Mouse (Mus musculus) embryo, embryonic 11 days (tissue): ENCODE results near the gene Camta1.
A peak's percentile ranks its signal among the peaks of the same experiment; 100 is the strongest.

Experiments used
- DNase-seq: peaks from one replicate; pipeline ENCODE4 v3.0.0-alpha.2; 2015

Gene Camta1

DNA sequence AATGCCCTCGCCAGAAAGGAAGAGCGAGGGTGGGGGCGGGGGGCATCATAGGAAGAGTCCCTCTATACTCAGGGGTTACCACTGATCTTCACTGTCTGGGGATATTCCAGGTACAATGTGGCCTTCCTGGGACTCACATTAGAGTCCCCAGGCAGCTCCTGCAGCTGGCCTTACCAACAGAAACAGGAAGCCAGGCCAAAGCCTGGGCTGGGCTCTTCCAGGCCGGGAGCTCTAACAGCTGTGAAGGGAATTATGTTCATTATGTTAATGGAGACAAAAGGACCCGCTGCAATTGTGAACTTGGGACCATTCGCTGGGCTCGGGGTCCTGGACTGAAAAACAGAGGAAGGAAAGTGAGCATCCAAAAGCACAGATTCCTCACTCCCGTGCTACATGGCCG, 200.2 kb downstream of the Camta1 start:
- no peak for DNase-seq

DNA sequence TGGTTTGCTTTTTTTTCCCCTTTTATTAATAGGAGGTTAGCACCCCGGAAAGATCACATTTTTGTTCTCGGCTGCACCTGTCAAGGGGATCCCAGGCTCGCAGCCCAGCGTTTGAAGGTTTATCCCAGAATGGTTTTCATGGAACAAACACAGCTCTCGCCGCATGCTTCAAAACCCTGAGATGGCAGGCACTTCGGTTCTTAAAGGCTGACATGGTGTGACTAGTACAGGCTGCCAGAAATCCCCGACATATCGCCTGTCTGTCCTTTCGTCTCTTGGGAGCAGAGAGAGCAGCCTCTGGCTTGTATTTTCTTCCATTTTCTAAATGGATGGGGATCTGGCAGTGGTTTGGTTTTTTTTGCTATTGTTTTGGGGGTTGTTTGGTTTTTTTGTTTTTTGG, 205.2 kb downstream of the Camta1 start:
- no peak for DNase-seq

DNA sequence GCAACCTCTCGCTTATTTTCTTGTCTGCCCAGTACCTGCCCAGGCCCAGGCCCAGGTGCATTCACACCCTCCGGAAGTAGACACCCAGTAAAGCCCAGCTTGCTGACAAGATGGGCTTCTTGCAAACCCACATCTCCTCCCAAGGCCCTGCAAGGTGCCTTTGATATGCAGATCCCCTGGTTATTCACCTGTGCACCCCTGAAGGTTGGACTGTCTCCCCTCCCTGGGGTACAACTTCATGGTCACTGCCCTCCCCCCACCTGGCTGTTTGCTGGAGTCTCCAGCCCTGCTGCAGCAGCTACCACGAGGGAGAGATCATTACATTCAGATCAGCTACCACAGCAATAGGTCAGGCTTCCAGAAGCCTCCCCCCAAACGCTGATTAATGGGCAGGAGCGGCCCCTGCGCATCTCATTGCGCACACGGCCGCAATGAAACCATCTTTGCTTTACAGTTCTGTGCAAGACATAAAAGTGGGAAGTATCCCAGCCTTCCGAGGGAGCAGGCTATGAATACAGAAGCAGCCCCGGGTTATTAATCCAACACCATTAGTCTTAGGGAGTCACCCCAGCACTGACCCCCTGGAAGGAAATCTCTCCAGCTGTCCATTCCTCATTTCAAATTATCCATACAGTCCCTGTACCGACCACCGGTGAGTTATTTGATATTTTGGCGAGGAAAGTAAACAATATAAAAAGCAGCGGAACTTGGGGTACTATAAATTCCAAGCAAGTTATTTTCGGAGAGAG, 205.9 kb downstream of the Camta1 start:
- no peak for DNase-seq

DNA sequence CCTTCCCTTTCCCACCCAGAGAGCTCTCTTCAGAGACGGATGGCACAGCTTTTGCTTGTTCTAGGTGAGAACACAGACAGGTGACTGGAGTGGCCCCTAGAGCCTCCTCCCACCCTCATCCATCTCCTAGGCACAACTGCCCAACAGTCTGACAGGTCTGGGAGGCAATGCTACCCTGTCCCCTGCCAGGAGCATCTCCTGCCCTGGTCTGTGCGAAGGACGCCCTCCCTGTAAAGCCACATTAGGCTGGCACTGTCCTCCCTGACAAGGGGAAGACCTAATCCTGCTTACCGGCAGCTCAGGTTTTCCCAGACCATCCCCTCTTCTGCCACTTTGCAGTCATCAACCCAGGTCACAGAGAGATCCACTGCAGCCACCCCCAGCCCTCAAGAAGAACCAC, 206.4 kb downstream of the Camta1 start:
- DNase-seq: no peak

DNA sequence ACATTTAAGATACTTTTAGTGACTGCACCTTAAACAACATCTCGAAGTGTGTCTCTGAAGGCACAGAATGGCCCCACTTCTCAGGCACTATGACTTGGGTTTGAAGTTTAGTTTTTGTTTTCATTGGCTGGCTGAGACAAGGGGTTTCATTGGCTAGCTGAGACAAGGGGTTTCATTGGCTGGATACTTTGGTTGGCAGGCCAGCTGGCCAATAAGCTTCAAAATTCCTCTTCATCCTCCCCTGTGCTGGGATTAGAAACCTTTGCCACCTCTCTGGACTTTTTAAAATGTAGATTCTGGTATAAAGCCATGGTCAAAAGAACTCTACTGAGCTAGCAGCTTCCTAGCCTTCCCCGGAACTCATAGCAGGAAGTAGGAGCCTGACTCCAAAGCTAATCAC, 219.3 kb downstream of the Camta1 start:
- no peak for DNase-seq

DNA sequence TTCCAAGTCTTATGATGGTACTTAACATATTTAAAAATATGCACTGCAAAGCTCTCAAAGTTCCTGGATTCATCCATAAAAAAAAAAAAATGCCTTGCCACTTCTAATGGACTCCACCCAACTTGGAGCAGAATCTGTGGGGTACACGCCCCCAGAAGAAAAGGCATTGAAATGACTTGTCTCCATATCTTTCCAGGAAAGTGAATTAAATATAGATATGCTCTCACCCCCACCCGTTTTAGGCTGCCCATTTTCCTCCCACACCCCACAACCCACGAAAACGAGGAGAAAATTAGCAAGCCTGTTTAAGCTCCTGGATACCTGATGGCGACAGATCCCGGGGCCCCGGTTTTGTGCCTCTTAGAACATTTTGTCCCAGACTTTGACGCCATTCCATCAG, 220.7 kb downstream of the Camta1 start:
- no peak for DNase-seq

DNA sequence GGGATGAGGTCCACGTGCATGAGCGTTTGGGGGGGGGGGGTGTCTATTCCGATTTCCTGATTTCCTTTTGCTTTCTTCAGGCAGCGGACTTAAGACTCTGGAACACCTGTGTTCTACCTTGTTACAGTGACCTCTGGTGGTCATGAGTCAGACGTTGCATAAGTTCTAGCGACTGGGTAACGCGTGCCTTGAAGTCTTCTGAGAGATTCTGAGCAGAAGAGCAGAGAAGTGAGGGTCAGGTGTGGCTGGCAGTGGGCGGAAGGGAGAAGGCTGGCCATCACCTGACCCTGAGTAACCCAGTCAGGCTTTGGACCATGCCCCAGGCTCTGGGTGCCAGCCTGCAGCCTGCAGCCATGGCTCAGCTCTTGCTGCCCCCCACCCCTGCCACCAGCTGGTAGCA, 222.7 kb downstream of the Camta1 start:
- DNase-seq: peak; percentile 66

DNA sequence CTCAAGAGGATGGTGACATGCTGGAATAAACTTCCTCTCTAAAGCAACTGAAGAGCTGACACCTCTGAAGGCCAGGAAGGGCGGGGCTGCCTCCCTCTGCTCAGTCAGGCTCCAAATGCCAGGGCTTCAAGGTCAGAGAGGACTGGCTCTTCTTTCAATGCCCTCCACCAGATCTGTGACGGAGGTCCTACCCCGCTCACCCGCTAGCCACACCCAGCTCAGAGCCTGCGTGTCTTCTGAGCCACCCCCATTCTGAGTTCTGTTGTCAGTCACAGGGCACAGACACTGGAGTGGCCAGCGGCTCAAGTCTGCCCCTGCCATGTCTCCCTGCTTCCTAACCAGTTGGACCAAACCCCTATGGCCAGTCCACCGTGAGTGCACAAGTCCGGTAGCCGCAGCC, 224.3 kb downstream of the Camta1 start:
- no peak for DNase-seq

DNA sequence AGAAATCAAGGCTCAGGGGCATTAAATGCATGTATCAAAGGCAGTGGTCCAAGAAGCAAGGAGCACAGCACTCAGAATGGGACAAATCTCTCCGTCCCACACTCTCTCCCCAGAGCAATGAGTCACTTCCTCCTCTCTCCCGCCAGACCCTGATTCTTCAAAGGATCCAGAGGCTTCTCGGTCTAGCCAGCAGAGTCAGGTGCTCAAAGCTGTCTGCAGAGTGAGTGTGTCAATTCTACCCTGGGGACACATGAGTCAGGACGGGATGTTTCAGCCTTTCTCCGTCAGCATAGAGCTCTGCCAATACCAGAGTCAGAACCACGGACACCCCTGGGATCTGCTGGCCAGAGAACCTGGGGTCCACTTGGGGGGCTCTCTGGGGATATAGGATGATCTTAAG, 226.9 kb downstream of the Camta1 start:
- no peak for DNase-seq

DNA sequence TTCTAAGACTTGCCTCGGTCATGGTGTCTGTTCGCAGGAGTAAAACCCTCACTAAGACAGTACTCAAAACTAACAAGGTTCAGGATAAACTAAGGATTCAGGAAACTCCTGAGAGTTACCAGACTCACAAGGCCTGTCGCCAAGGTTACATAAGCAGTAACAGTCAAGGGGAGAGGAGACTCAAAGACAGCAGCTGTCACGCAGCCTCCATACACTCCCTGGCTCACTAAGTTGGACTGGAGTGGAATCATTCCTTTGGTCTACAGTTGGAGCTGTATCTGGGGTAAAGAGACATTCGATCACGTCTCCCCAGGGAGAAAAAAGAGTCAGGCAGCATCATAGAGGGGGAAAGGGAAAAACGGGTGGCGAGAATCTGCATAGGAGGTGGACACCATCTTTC, 227.9 kb downstream of the Camta1 start:
- no peak for DNase-seq

DNA sequence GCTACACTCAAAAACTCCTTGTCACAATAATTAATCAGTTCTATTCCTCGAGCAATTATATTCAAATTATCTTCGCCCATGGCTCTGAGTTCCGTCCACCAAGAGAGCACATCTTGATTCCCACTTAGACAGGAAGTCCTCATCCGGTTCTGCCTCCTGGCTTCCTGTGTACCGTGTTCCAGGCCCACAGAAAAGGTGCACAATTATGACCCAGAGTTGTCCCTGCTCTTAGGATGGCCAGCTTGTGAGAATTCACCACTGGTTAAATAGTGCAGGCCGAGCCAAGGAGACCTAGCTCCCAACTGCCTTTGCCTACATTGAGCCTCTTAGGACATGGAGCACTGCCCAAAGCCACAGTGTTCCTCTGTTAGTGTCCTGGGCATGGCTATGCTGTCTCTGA, 229.4 kb downstream of the Camta1 start:
- DNase-seq: no peak

DNA sequence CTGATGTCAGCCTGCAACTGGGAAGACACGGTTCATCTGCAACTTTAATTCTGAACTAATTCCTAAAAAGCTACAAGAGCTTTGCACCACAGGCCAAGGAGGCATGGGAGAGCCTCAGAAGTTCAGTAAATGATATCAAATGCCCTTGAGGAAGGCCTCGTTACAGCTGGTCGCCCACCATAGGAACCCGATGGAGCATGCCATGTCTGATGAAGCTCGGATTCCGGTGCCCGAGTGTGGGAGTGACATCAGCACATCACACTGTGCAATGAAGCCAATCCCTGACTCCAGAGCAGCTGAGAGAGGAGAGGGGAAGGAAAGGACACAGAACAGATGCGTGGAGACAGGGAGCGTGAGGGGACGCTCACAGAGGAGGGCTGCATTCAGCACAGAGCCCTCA, 231.0 kb downstream of the Camta1 start:
- DNase-seq: no peak

DNA sequence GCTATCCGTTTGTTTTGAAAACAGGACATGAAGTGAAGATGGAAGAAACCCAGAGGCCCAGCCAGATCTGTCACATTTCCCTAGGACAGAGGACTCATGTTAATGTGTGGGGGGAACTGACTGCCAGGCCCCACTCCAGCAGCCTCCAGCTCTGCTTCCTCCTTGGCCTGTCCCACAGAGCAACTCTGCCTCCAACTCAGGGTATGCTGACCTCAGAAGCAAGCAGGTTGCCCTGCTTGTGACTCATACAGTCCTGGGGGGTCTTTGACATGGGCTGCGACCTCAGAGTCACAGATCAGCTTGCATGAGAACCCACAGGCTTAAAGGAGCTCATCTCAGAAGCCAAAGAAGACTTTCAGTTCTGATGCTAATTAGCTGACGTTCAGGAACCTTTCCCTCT, 231.4 kb downstream of the Camta1 start:
- DNase-seq: no peak

DNA sequence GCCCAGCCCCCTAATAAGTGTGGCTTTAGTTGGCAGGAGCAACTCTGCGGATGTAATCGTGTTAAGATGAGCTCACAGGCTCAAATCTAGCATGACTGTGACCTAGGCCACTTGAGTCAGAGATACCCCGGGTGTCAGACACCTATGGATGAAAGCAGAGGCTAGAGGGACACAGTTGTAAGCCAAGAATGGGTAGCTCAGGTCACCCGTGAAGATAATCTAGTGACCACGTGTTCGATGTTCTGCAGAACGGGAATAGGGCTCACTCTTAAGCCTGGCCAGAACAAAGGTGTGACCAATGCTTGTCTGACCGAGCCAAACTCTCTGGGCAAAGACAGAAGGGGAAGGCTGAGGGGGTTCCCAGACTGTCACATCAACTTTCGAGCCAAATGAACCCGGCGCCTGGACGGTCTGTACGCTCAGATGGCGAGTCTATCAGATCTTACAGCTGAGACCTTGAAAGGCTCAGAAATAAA, 242.1 kb downstream of the Camta1 start:
- DNase-seq: no peak

DNA sequence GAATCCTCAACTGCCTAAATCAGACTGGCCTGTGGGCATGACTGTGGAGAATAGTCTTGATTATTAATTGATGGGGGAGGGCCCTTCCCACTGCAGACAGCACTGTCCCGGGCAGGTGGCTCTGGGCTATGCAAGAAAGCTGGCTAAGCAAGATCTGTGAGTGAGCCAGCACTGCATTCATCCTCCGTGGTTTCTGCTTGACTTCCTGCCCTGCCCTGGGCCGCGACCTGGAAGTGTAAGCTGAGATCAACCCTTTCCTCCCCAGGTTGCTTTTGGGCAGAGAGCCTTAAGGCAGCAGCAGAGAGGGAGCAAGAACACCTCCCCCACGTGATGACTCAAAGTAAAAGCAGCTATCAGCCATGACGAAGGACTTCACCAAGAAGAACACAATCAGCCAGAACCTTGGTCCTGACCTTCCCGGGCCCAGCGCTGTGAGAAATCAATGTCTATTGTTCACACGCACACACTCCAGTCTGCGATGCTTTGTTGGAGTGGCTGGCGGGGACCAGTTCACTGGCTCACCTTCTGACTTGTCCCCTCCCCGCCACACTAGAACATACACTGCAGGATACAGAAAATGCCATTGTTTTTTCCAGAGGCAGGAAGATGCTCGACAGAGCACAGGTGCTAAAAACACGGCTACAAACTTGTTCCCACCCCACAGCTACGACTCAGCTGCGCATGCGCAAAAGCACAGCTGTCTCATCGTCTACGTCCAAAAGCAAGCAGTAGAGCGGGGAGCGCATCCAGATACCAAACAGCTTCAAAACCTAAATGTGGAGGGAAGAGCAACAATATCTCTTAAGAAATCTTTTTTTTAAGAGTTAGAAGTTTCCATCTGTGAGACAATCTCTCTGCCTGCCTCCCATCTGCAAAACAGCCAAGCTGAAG, 243.0 kb downstream of the Camta1 start:
- peak; percentile 52 for DNase-seq

DNA sequence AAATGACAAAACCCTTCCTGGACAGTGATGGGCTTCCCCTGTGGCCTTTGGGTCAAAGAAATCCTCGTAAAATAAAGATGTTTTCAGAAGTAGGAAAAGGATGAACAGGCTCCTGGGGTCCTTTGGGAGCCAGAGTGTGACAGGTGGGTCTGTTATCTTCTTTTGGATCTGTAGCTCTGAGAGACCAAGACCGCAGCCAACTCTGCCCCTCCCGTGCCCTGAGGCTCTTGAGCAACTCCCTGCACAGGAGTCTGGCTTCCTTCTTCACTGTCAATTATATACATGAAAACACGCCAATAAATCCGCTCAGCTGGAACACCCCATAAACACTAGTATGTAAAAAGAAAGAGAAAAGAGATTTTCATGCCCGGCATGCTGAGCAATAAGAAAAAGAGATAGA, 250.1 kb downstream of the Camta1 start:
- DNase-seq: no peak

DNA sequence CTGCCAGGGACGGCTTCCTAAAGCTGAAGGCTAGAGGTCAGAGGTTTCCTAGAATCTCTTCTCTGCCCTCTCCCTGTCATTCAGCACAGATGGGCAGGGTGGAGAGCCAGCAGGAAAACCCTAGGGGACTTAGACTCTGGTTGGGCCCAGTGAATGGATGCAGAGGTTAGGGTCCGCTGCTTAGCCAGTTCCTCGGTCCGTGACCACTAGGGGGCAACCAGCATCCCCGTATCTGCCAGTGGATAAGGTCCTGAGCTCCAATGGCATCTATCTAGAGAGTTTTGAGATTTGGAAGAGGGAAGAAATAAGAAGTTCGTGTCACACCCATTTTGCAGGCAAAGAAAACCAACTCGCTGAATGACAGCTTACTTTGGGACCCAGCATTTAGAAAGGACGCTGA, 251.4 kb downstream of the Camta1 start:
- DNase-seq: peak; percentile 79

DNA sequence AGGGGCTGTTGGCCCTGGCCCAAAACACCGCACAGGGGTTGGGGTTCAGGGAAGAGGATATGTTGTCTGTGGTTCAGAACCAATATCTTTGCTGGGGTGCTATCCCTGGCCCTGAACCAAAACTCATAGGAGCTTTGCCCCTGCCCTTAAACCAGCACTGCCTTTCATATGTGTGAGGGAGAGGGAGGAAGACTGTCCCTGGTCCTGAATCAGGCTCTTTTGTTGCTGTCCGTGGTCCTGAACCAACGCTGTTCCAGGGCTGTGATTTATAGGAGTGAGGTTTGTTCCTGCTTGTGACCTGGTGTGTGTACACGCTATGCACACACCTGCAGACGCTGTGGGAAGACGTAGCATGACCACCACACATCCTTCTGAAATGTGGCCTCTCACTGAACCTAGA, 256.8 kb downstream of the Camta1 start:
- peak; percentile 76 for DNase-seq

DNA sequence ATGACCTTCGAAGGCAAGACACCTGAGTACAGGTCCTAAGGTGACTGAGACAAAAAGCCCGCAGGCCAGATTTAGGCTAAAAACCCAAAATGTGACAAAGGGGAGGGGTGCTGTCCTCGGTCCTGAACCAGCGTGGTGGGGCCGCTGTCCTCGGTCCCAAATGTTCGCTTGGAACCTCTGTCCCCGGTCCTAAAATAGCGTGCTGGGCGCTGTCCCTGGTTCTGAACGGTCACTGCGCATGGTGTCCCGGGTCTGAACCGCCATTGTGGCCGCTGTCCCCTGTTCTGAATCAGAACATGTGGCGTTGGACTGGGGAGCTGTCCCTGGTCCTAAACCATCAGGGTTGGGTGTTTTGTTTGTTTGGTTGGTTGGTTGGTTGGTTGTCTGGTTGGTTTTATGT, 257.2 kb downstream of the Camta1 start:
- peak; percentile 91 for DNase-seq

DNA sequence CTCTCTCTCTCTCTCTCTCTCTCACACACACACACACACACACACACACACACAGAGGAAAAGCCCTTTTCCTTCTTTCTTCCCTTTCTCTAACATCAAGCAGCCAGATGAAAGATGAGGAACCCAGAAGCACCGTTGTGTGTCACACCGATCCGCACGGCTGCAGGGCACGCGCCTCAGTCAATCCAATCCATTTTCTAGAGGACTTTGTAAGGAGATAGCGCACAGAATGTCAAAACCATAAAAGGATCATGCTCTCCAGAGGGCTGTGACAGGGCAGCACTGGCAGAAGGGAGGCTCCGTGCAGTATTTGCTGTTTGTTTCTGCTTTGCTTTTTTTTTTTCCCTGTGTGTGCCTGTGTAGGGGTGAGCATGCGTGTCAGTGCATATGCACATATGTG, 258.1 kb downstream of the Camta1 start:
- no peak for DNase-seq

DNA sequence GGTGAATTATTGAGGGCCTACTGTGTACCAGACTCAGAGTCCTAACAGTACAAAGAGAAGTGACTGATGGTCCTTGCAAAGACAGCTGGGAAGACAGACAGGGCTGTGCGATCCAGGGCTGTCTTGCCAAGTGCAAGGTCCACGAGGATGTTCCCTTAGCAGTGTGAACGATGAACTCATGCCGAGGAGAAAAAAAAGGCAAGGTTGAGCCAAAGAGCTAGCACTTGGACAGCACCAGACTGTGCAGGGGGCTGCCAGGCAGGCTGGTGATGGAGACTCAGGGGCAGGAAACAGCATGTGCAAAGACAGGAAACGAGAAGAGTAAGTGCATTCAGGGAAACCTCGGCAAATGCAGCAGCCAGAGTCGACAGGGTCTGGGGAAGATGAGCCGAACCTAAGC, 266.6 kb downstream of the Camta1 start:
- no peak for DNase-seq

DNA sequence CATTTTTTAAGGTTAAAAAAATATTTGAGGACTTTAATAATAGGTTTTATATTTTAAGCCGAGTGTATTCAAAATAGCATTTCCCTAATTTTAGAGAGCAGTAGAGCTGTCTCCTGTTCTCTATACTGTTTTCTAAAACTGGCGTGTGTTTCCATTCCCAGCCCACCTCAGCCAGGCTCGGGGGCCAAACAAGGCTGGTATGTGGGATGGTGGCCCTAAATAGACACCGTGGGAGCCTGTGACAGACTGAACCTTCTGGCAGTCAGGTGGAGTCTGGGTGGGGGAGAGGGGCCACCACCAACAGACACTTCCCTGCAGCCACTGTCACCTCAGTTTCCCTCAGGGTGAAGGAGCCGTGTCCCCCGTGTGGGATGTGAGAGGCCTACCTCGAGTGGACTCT, 268.6 kb downstream of the Camta1 start:
- DNase-seq: no peak

DNA sequence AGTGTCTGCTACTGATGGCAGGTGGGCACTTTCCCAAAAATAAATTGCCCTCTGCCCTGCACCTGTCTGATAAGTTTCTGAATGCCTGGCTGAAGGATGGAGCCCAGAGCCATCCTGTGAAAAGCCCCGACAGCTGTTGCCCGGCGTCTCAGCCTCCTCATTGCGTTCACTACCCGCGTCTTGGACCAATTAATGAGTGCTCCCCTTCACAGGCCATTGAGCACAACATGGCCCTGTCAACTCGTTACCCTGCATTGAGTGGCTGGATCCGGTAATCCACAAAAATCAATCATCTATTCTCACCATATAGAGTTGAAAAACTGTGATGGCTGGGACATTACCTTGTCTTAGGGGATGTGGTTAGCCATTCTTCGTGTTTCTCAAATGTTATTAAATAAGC, 275.6 kb downstream of the Camta1 start:
- DNase-seq: peak; percentile 44

DNA sequence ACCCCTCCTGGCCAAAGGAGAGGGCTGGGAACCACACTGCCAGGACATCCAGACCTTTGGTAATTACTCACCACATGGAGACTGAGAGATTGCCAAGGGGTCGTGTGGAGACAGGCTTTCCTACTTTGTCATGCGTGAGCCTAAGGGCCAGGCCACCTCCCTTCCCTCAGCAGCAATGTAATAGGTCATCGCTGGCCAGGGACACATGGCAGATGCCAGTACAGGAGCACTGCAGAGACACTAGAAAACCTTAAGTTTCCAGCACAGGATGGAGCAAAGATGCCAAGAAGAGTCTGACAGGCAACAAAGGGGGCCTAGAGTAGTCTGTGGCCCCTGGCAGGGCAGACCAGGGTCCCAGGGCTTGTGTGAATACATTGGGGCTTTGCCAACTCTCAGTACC, 283.7 kb downstream of the Camta1 start:
- DNase-seq: no peak
